9 mouse cellular contexts compared by ENCODE assay signal in the genomic region with DNA sequence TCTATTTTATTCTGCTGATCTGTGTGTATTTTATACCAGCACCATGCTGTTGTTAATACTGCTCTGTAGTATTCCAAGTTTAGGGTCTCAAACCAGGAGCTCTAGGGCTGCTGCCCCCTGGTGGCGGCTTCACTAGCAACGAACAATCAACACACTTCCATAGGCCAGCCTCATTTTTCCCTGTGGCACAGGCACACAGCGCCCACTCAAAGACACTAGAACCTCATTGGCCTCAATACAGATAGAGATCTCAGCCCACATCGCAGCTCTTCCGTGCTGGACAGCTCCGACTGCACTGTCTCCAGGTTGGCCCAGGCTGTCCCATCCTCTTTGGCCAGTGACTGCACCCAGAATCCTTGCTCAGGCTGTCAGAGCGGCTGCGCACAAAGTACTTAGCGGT. TPM values are rescaled to one million over a fixed set of nuclear protein-coding genes. Genes with fewer than 3 reads are reported as not detected.
A peak's percentile ranks its signal among the peaks of the same experiment; 100 is the strongest.
DNase-seq lines count a peak whose midpoint lies in the region; ATAC-seq and TF ChIP-seq lines count a peak whose summit lies in the region.
"Had no signal": no experiment of that assay in that cellular context is flagged by ENCODE, and none has a peak within 500 bp of the region (broad histone marks: within the 10 kb centered on the region; RNA-seq: fewer than 3 reads in every experiment).

No protein-coding gene starts in this region.

- 54% methylated on average over 9 of the region's 9 CpGs for WGBS in hindbrain, embryonic 14.5 days
- WGBS in hindbrain, embryonic 12.5 days: 47% methylated on average over 9 of the region's 9 CpGs
- WGBS in lung, adult 2 months: 47% methylated on average over 9 of the region's 9 CpGs
- WGBS in spleen, adult 2 months: 48% methylated on average over 9 of the region's 9 CpGs

- peak; percentile 64 for TF ChIP-seq CTCF in E14TG2a.4 (conservative IDR thresholded peaks at IDR 0.05; ENCODE audit: low read length)
- peak; percentile 68 for TF ChIP-seq CTCF in lung, adult 2 months (IDR thresholded peaks at IDR 0.05; ENCODE audit: insufficient read depth, low read length)
- TF ChIP-seq CTCF in spleen, adult 2 months (IDR thresholded peaks at IDR 0.05; ENCODE audit: extremely low read depth, insufficient read depth, insufficient read length, insufficient replicate concordance): peak; percentile 63; the same call in 1 of the 2 replicates

- TF ChIP-seq POLR2A in lung, adult 2 months (IDR thresholded peaks at IDR 0.05; ENCODE audit: borderline replicate concordance, extremely low read depth, low read depth, low read length): no peak
- TF ChIP-seq POLR2A in spleen, adult 2 months (IDR thresholded peaks at IDR 0.05; ENCODE audit: low read depth, low read length): no peak

- H3K4me3 ChIP-seq in hindbrain, embryonic 14.5 days (replicated peaks; ENCODE audit: low read length): no peak overlapping the region
- no peak overlapping the region for H3K4me3 ChIP-seq in hindbrain, embryonic 12.5 days
- peak overlapping the region; percentile 46 for H3K4me3 ChIP-seq in E14TG2a.4 (replicated peaks; ENCODE audit: low read length)
- H3K4me3 ChIP-seq in lung, adult 2 months (replicated peaks; ENCODE audit: extremely low read depth, low read depth, low read length): no peak overlapping the region
- no peak overlapping the region for H3K4me3 ChIP-seq in spleen, adult 2 months (ENCODE audit: extremely low read depth, insufficient read depth, insufficient read length)

- no peaks in the 10 kb centered on the region for H3K4me1 ChIP-seq in hindbrain, embryonic 14.5 days (replicated peaks; ENCODE audit: control insufficient read depth, insufficient read depth, low read length)
- no peaks in the 10 kb centered on the region for H3K4me1 ChIP-seq in hindbrain, embryonic 12.5 days
- H3K4me1 ChIP-seq in E14TG2a.4 (replicated peaks; ENCODE audit: low read depth, low read length): peaks cover 5% of the 10 kb centered on the region
- no peaks in the 10 kb centered on the region for H3K4me1 ChIP-seq in lung, adult 2 months (ENCODE audit: control insufficient read depth, insufficient read depth, low read length)
- H3K4me1 ChIP-seq in spleen, adult 2 months (ENCODE audit: control insufficient read depth, insufficient read depth, insufficient read length): no peaks in the 10 kb centered on the region

- no peaks in the 10 kb centered on the region for H3K27me3 ChIP-seq in hindbrain, embryonic 14.5 days (ENCODE audit: control insufficient read depth, insufficient read depth, low read length)
- H3K27me3 ChIP-seq in hindbrain, embryonic 12.5 days: no peaks in the 10 kb centered on the region
- no peaks in the 10 kb centered on the region for H3K27me3 ChIP-seq in E14TG2a.4 (ENCODE audit: insufficient read depth, low read length)
- H3K27me3 ChIP-seq in spleen, adult 2 months (ENCODE audit: control insufficient read depth, insufficient read depth, low read length): no peaks in the 10 kb centered on the region

- no peak for ATAC-seq in hindbrain, embryonic 14.5 days (ENCODE audit: low FRiP score)
- ATAC-seq in hindbrain, embryonic 12.5 days (ENCODE audit: low FRiP score): no peak

- H3K9me3 ChIP-seq in hindbrain, embryonic 14.5 days (ENCODE audit: control insufficient read depth, low read length): no peaks in the 10 kb centered on the region
- no peaks in the 10 kb centered on the region for H3K9me3 ChIP-seq in hindbrain, embryonic 12.5 days (replicated peaks)
- no peaks in the 10 kb centered on the region for H3K9me3 ChIP-seq in E14TG2a.4 (ENCODE audit: low read length)

- H3K36me3 ChIP-seq in hindbrain, embryonic 14.5 days (replicated peaks; ENCODE audit: control insufficient read depth, insufficient read depth): no peaks in the 10 kb centered on the region
- H3K36me3 ChIP-seq in hindbrain, embryonic 12.5 days: no peaks in the 10 kb centered on the region
- no peaks in the 10 kb centered on the region for H3K36me3 ChIP-seq in E14TG2a.4 (ENCODE audit: insufficient read depth, low read length)
- no peaks in the 10 kb centered on the region for H3K36me3 ChIP-seq in spleen, adult 2 months (ENCODE audit: control insufficient read depth, insufficient read depth, low read length)

- H3K4me2 ChIP-seq in hindbrain, embryonic 14.5 days (replicated peaks): no peak overlapping the region
- H3K4me2 ChIP-seq in hindbrain, embryonic 12.5 days (replicated peaks): no peak overlapping the region

- no peak overlapping the region for H3K27ac ChIP-seq in hindbrain, embryonic 14.5 days
- no peak overlapping the region for H3K27ac ChIP-seq in hindbrain, embryonic 12.5 days
- no peak overlapping the region for H3K27ac ChIP-seq in spleen, adult 2 months (ENCODE audit: insufficient read depth, low read length)
- H3K27ac ChIP-seq: macrophage had no signal

- peak; percentile 57 for DNase-seq in hindbrain, embryonic 14.5 days (ENCODE audit: low spot score)
- DNase-seq in adrenal gland, postnatal 25 days: peak; percentile 62
- DNase-seq in gastrocnemius, postnatal 10 days: peak; percentile 47
- peak; percentile 44 for DNase-seq in lung, adult 2 months
- peak; percentile 4 to 33 for DNase-seq in spleen, adult 2 months (ENCODE audit: low read depth in 1 of 2, low spot score in 2 of 2)
- no peak for DNase-seq in right cerebral cortex, adult 18-20 months

- no peak overlapping the region for H3K9ac ChIP-seq in hindbrain, embryonic 14.5 days
- H3K9ac ChIP-seq in hindbrain, embryonic 12.5 days: no peak overlapping the region

RNA-seq across cellular contexts. Expression of a gene that starts 30.9 kb away (rescaled TPM):
- polyA plus RNA-seq in hindbrain, embryonic 14.5 days (2014; fragmentation: Nextera tagmentation; extraction: Ambion mirVana): 0.86 and 1.2 TPM in 2 replicates
- polyA plus RNA-seq in hindbrain, embryonic 12.5 days (2016; fragmentation: Nextera tagmentation; extraction: Ambion mirVana): 0.96 and 0.98 TPM in 2 replicates
- total RNA-seq in adrenal gland, postnatal 25 days (2021): 1.6 and 3.2 TPM in 2 replicates
- total RNA-seq in gastrocnemius, postnatal 10 days (2021): 1 to 10 TPM in 1 of 2 experiments, under 1 TPM in 1; 0.63 to 1.3 TPM
- polyA plus RNA-seq in lung, adult 2 months (2012; rRNA removed): 1.1 and 1.6 TPM in 2 replicates
- 0.09 and 0.19 TPM in 2 replicates for polyA plus RNA-seq in spleen, adult 2 months (2012; rRNA removed)
- polyA plus RNA-seq: macrophage had no signal

RNA-seq across cellular contexts. Expression of a gene that starts 32.3 kb away (rescaled TPM):
- polyA plus RNA-seq in hindbrain, embryonic 14.5 days (2014; fragmentation: Nextera tagmentation; extraction: Ambion mirVana): 5.4 and 7.3 TPM in 2 replicates
- polyA plus RNA-seq in hindbrain, embryonic 12.5 days (2016; fragmentation: Nextera tagmentation; extraction: Ambion mirVana): 6.0 and 6.4 TPM in 2 replicates
- 8.1 and 13.5 TPM in 2 replicates for total RNA-seq in adrenal gland, postnatal 25 days (2021)
- total RNA-seq in gastrocnemius, postnatal 10 days (2021): 1 to 10 TPM; 5.2 to 6.3 TPM
- polyA plus RNA-seq in lung, adult 2 months (2012; rRNA removed): 4.4 and 5.8 TPM in 2 replicates
- polyA plus RNA-seq in spleen, adult 2 months (2012; rRNA removed): 0.63 and 1.6 TPM in 2 replicates
- polyA plus RNA-seq: macrophage had no signal

RNA-seq across cellular contexts. Expression of a gene that starts 47.7 kb away (rescaled TPM):
- polyA plus RNA-seq in hindbrain, embryonic 14.5 days (2014; fragmentation: Nextera tagmentation; extraction: Ambion mirVana): 28.7 and 32.1 TPM in 2 replicates
- 40.0 and 40.5 TPM in 2 replicates for polyA plus RNA-seq in hindbrain, embryonic 12.5 days (2016; fragmentation: Nextera tagmentation; extraction: Ambion mirVana)
- total RNA-seq in adrenal gland, postnatal 25 days (2021): 45.9 and 74.4 TPM in 2 replicates
- total RNA-seq in gastrocnemius, postnatal 10 days (2021): 1 to 10 TPM; 2.3 to 3.2 TPM
- 8.1 and 9.5 TPM in 2 replicates for polyA plus RNA-seq in lung, adult 2 months (2012; rRNA removed)
- polyA plus RNA-seq in spleen, adult 2 months (2012; rRNA removed): 8.5 and 12.1 TPM in 2 replicates

RNA-seq across cellular contexts. Expression of a gene that starts 47.8 kb away (rescaled TPM):
- 93.2 and 95.9 TPM in 2 replicates for polyA plus RNA-seq in hindbrain, embryonic 14.5 days (2014; fragmentation: Nextera tagmentation; extraction: Ambion mirVana)
- 68.6 and 80.7 TPM in 2 replicates for polyA plus RNA-seq in hindbrain, embryonic 12.5 days (2016; fragmentation: Nextera tagmentation; extraction: Ambion mirVana)
- total RNA-seq in adrenal gland, postnatal 25 days (2021): 49.8 and 56.3 TPM in 2 replicates
- total RNA-seq in gastrocnemius, postnatal 10 days (2021): 10 to 100 TPM; 11.6 to 13.5 TPM
- polyA plus RNA-seq in lung, adult 2 months (2012; rRNA removed): 8.3 and 12.0 TPM in 2 replicates
- 8.5 and 10.0 TPM in 2 replicates for polyA plus RNA-seq in spleen, adult 2 months (2012; rRNA removed)
